Mouse (Mus musculus): Measurements from ENCODE around the gene Twsg1. TPM values are rescaled to one million over a fixed set of nuclear protein-coding genes. Genes with fewer than 3 reads are reported as not detected.

The Twsg1 gene
- polyA plus RNA-seq, 1 experiment from 2014 or later = 66.5 TPM

- Histone ChIP-seq H3K27ac (no peak overlapping the region), H3K4me2 (replicated peaks) (no peak overlapping the region), H3K9ac (replicated peaks) (no peak overlapping the region), H3K27me3 (no peaks in the 10 kb centered on the region), H3K36me3 (no peaks in the 10 kb centered on the region), H3K4me1 (replicated peaks) (0 out of 2 replicates have a peak, but pooled peaks cover 7% of the 10 kb centered on the region), H3K9me3 (no peaks in the 10 kb centered on the region), H3K4me3 (replicated peaks) (no peak overlapping the region)
- no peak for ATAC-seq
- 70% methylated on average over 11 of the region's 11 CpGs for WGBS
Measured at GRCm38 (mm10) chr17:65906895-65907401, 44.1 kb downstream of the Twsg1 start.

- Histone ChIP-seq H3K4me1 (replicated peaks) (0 out of 2 replicates have a peak, but pooled peaks cover 7% of the 10 kb centered on the region), H3K9ac (replicated peaks) (no peak overlapping the region), H3K9me3 (no peaks in the 10 kb centered on the region), H3K4me2 (replicated peaks) (no peak overlapping the region), H3K36me3 (no peaks in the 10 kb centered on the region), H3K27me3 (no peaks in the 10 kb centered on the region), H3K27ac (no peak overlapping the region), H3K4me3 (replicated peaks) (no peak overlapping the region)
- ATAC-seq = no peak
- 55% methylated on average over 11 of the region's 12 CpGs for WGBS
Measured at GRCm38 (mm10) chr17:65906313-65906894, 44.6 kb downstream of the Twsg1 start.

GRCm38 (mm10) chr17:65905241-65905640 is 45.8 kb downstream of the Twsg1 start:
- H3K4me2 ChIP-seq (replicated peaks) = no peak overlapping the region
- ATAC-seq = 0 out of 2 replicates have a peak, but pooled peaks have one; percentile 3
- H3K9me3 ChIP-seq = no peaks in the 10 kb centered on the region
- H3K36me3 ChIP-seq = no peaks in the 10 kb centered on the region
- H3K4me1 ChIP-seq (replicated peaks) = 0 out of 2 replicates have a peak, but pooled peaks cover 7% of the 10 kb centered on the region
- no peak overlapping the region for H3K27ac ChIP-seq
- H3K4me3 ChIP-seq (replicated peaks) = no peak overlapping the region
- H3K9ac ChIP-seq (replicated peaks) = no peak overlapping the region
- WGBS = 66% methylated on average over 14 of the region's 14 CpGs
- no peaks in the 10 kb centered on the region for H3K27me3 ChIP-seq

GRCm38 (mm10) chr17:65903826-65904225 is 47.2 kb downstream of the Twsg1 start:
- WGBS = 89% methylated on average over 8 of the region's 8 CpGs
- Histone ChIP-seq H3K27ac (no peak overlapping the region), H3K9me3 (no peaks in the 10 kb centered on the region), H3K4me1 (replicated peaks) (0 out of 2 replicates have a peak, but pooled peaks cover 7% of the 10 kb centered on the region), H3K4me2 (replicated peaks) (no peak overlapping the region), H3K36me3 (no peaks in the 10 kb centered on the region), H3K27me3 (no peaks in the 10 kb centered on the region), H3K4me3 (replicated peaks) (no peak overlapping the region), H3K9ac (replicated peaks) (no peak overlapping the region)
- no peak for ATAC-seq

GRCm38 (mm10) chr17:65903011-65903410 is 48.0 kb downstream of the Twsg1 start:
- H3K9ac ChIP-seq (replicated peaks) = no peak overlapping the region
- 0 out of 2 replicates have a peak, but pooled peaks cover 7% of the 10 kb centered on the region for H3K4me1 ChIP-seq (replicated peaks)
- H3K36me3 ChIP-seq = no peaks in the 10 kb centered on the region
- 100% methylated on average over 1 of the region's 1 CpGs for WGBS
- no peaks in the 10 kb centered on the region for H3K9me3 ChIP-seq
- H3K27me3 ChIP-seq = no peaks in the 10 kb centered on the region
- no peak overlapping the region for H3K4me2 ChIP-seq (replicated peaks)
- ATAC-seq = no peak
- H3K4me3 ChIP-seq (replicated peaks) = no peak overlapping the region
- H3K27ac ChIP-seq = no peak overlapping the region

GRCm38 (mm10) chr17:65902281-65902680 is 48.7 kb downstream of the Twsg1 start:
- Histone ChIP-seq H3K9ac (replicated peaks) (no peak overlapping the region), H3K36me3 (no peaks in the 10 kb centered on the region), H3K4me3 (replicated peaks) (no peak overlapping the region), H3K4me1 (replicated peaks) (0 out of 2 replicates have a peak, but pooled peaks cover 7% of the 10 kb centered on the region), H3K27me3 (no peaks in the 10 kb centered on the region), H3K27ac (no peak overlapping the region), H3K9me3 (no peaks in the 10 kb centered on the region), H3K4me2 (replicated peaks) (no peak overlapping the region)
- ATAC-seq = no peak
- 93% methylated on average over 6 of the region's 6 CpGs for WGBS

- H3K9ac ChIP-seq (replicated peaks) = no peak overlapping the region
- 74% methylated on average over 3 of the region's 3 CpGs for WGBS
- no peaks in the 10 kb centered on the region for H3K27me3 ChIP-seq
- no peaks in the 10 kb centered on the region for H3K4me1 ChIP-seq (replicated peaks)
- no peak overlapping the region for H3K4me2 ChIP-seq (replicated peaks)
- no peaks in the 10 kb centered on the region for H3K36me3 ChIP-seq
- no peak overlapping the region for H3K4me3 ChIP-seq (replicated peaks)
- ATAC-seq = no peak
- H3K27ac ChIP-seq = no peak overlapping the region
- no peaks in the 10 kb centered on the region for H3K9me3 ChIP-seq
Measured at GRCm38 (mm10) chr17:65896016-65896415, 55.0 kb downstream of the Twsg1 start.

- Histone ChIP-seq H3K4me3 (replicated peaks) (no peak overlapping the region), H3K4me2 (replicated peaks) (no peak overlapping the region), H3K27ac (no peak overlapping the region), H3K27me3 (no peaks in the 10 kb centered on the region), H3K4me1 (replicated peaks) (peaks cover 12% of the 10 kb centered on the region), H3K36me3 (no peaks in the 10 kb centered on the region), H3K9me3 (no peaks in the 10 kb centered on the region), H3K9ac (replicated peaks) (no peak overlapping the region)
- WGBS = 88% methylated on average over 5 of the region's 5 CpGs
- ATAC-seq = no peak
Measured at GRCm38 (mm10) chr17:65889476-65889875, 61.5 kb downstream of the Twsg1 start.

- Histone ChIP-seq H3K9ac (replicated peaks) (peak overlapping the region; percentile 76), H3K4me1 (replicated peaks) (peaks cover 36% of the 10 kb centered on the region), H3K27ac (peak overlapping the region; percentile 92), H3K27me3 (no peaks in the 10 kb centered on the region), H3K9me3 (no peaks in the 10 kb centered on the region), H3K4me2 (replicated peaks) (peak overlapping the region; percentile 96), H3K4me3 (replicated peaks) (peak overlapping the region; percentile 98), H3K36me3 (no peaks in the 10 kb centered on the region)
- WGBS = 83% methylated on average over 9 of the region's 9 CpGs
- no peak for ATAC-seq
Measured at GRCm38 (mm10) chr17:65886571-65886970, 64.5 kb downstream of the Twsg1 start.

GRCm38 (mm10) chr17:65885697-65886529 is 65.1 kb downstream of the Twsg1 start, which contains the start of gene Ralbp1:
Ralbp1 (minus strand) TSS chr17:65885798.
- no peaks in the 10 kb centered on the region for H3K27me3 ChIP-seq
- H3K36me3 ChIP-seq = no peaks in the 10 kb centered on the region
- H3K9ac ChIP-seq (replicated peaks) = peak within 1 kb of the TSS; percentile 94
- 11% methylated on average over 14 of the region's 14 CpGs for WGBS
- peak within 1 kb of the TSS; percentile 92 for H3K27ac ChIP-seq
- H3K4me3 ChIP-seq (replicated peaks) = peak within 1 kb of the TSS; percentile 98
- H3K4me1 ChIP-seq (replicated peaks) = peaks cover 36% of the 10 kb centered on the region
- H3K4me2 ChIP-seq (replicated peaks) = peak within 1 kb of the TSS; percentile 96
- H3K9me3 ChIP-seq = no peaks in the 10 kb centered on the region
- no peak for ATAC-seq

- peaks cover 36% of the 10 kb centered on the region for H3K4me1 ChIP-seq (replicated peaks)
- H3K4me3 ChIP-seq (replicated peaks) = peak overlapping the region; percentile 98
- H3K9ac ChIP-seq (replicated peaks) = peak overlapping the region; percentile 76
- H3K27ac ChIP-seq = peak overlapping the region; percentile 92
- no peaks in the 10 kb centered on the region for H3K36me3 ChIP-seq
- H3K4me2 ChIP-seq (replicated peaks) = peak overlapping the region; percentile 96
- no peaks in the 10 kb centered on the region for H3K27me3 ChIP-seq
- H3K9me3 ChIP-seq = no peaks in the 10 kb centered on the region
- WGBS = 0% methylated on average over 11 of the region's 11 CpGs
- no peak for ATAC-seq
Measured at GRCm38 (mm10) chr17:65885398-65885696, 65.7 kb downstream of the Twsg1 start.

GRCm38 (mm10) chr17:65884691-65885397 is 66.2 kb downstream of the Twsg1 start:
- Histone ChIP-seq H3K9ac (replicated peaks) (peak overlapping the region; percentile 94), H3K27me3 (no peaks in the 10 kb centered on the region), H3K4me3 (replicated peaks) (peak overlapping the region; percentile 98), H3K9me3 (no peaks in the 10 kb centered on the region), H3K4me2 (replicated peaks) (peak overlapping the region; percentile 96), H3K4me1 (replicated peaks) (peaks cover 36% of the 10 kb centered on the region), H3K36me3 (no peaks in the 10 kb centered on the region), H3K27ac (peak overlapping the region; percentile 92)
- WGBS = under 1% methylated on average over 63 of the region's 67 CpGs
- peak; percentile 100 for ATAC-seq
